Mouse (Mus musculus): Measurements from ENCODE around the gene Trpv5. TPM values are rescaled to one million over a fixed set of nuclear protein-coding genes. Genes with fewer than 3 reads are reported as not detected.
A peak's percentile ranks its signal among the peaks of the same experiment; 100 is the strongest.

Gene Trpv5
- polyA plus RNA-seq, 1 experiment from 2014 or later, result not detected

GRCm38 (mm10) chr6:41646672-41647071, 33.9 kb downstream of the Trpv5 start:
- Histone ChIP-seq H3K9me3 (replicated peaks; ENCODE audit: control insufficient read depth, low read length) (no peaks in the 10 kb centered on the region), H3K9ac (ENCODE audit: low read length) (no peak overlapping the region), H3K36me3 (ENCODE audit: control insufficient read depth, insufficient read depth, low read length) (no peaks in the 10 kb centered on the region), H3K4me2 (ENCODE audit: low read length) (no peak overlapping the region), H3K4me3 (ENCODE audit: low read depth, low read length) (no peak overlapping the region), H3K4me1 (ENCODE audit: control insufficient read depth, insufficient read depth, low read length) (no peaks in the 10 kb centered on the region), H3K27me3 (replicated peaks; ENCODE audit: control insufficient read depth, insufficient read depth, low read length) (no peaks in the 10 kb centered on the region), H3K27ac (ENCODE audit: low read depth, low read length) (no peak overlapping the region)
- no peak for ATAC-seq
- no peak for DNase-seq (ENCODE audit: low spot score)

DNA sequence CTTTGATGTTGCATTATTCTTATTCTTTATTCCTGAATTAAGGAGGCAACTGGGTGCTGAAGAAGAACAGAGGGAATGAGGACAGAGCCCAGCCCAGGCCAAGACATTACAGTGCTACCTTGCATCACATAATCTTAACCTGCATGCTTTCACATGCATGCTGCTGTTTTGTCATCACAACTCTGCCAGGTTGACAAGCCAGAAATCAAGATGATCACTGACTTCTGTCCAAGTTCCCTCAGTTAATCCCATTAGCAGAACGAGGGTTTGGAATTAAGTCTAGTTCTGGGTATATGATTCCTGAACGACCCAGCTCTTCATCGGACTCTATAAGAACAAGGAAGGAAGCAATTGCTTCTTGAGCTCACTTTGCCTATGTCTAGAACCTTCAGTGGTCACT, 34.3 kb downstream of the Trpv5 start:
- Histone ChIP-seq H3K36me3 (ENCODE audit: control insufficient read depth, insufficient read depth, low read length) (no peaks in the 10 kb centered on the region), H3K27me3 (replicated peaks; ENCODE audit: control insufficient read depth, insufficient read depth, low read length) (no peaks in the 10 kb centered on the region), H3K9ac (ENCODE audit: low read length) (no peak overlapping the region), H3K4me3 (ENCODE audit: low read depth, low read length) (no peak overlapping the region), H3K4me2 (ENCODE audit: low read length) (no peak overlapping the region), H3K4me1 (ENCODE audit: control insufficient read depth, insufficient read depth, low read length) (no peaks in the 10 kb centered on the region), H3K27ac (ENCODE audit: low read depth, low read length) (no peak overlapping the region), H3K9me3 (replicated peaks; ENCODE audit: control insufficient read depth, low read length) (no peaks in the 10 kb centered on the region)
- DNase-seq (ENCODE audit: low spot score) (no peak), ATAC-seq (no peak)
- WGBS, result 85% methylated on average over 3 of the region's 3 CpGs

DNA sequence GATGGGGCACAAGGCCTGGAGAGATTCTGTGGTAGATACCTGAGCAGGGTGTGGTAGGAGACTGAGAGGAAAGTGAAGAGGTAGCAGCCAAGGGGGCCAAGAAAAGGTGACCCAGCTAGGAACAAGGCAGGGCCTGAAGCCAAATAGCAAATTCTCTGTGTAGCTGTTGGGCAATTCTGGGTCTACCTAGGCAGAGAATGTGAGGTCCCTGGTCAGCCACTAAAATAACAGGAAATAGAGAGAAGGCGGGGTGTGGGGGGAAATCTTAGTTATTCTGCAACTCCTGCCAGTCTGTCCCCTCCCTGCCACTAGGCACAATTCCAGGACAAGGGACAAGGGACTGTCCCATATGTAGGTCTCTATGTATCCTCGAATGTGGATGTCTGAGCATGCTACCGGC, 37.3 kb downstream of the Trpv5 start:
- Histone ChIP-seq H3K4me3 (ENCODE audit: low read depth, low read length) (no peak overlapping the region), H3K9ac (ENCODE audit: low read length) (no peak overlapping the region), H3K4me2 (ENCODE audit: low read length) (no peak overlapping the region), H3K4me1 (ENCODE audit: control insufficient read depth, insufficient read depth, low read length) (no peaks in the 10 kb centered on the region), H3K27ac (ENCODE audit: low read depth, low read length) (no peak overlapping the region), H3K27me3 (replicated peaks; ENCODE audit: control insufficient read depth, insufficient read depth, low read length) (no peaks in the 10 kb centered on the region), H3K9me3 (replicated peaks; ENCODE audit: control insufficient read depth, low read length) (no peaks in the 10 kb centered on the region), H3K36me3 (ENCODE audit: control insufficient read depth, insufficient read depth, low read length) (no peaks in the 10 kb centered on the region)
- ATAC-seq, result no peak
- no peak for DNase-seq (ENCODE audit: low spot score)
- 88% methylated on average over 3 of the region's 3 CpGs for WGBS

DNA sequence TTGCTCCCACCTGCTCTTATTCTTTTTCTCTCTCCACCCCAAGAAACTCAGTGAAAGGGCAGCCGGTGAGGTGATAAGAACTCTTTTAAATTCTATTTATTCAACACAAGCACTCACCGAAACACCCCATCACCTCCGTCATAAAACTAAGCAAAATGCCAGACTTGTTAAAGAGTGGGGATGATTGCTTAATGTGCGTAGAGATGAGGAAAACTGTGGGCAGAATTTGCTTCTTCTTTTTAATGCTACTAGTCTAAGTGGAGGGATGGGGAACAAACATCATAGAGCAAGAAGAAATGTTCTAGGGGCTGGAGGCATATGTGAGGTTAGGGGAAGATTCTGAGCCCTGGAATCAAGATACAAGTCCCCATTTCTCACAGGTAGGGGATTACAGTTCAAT, 37.8 kb downstream of the Trpv5 start:
- ATAC-seq, result no peak
- no peaks in the 10 kb centered on the region for H3K9me3 ChIP-seq (replicated peaks; ENCODE audit: control insufficient read depth, low read length)
- no peak overlapping the region for H3K9ac ChIP-seq (ENCODE audit: low read length)
- no peaks in the 10 kb centered on the region for H3K27me3 ChIP-seq (replicated peaks; ENCODE audit: control insufficient read depth, insufficient read depth, low read length)
- H3K36me3 ChIP-seq (ENCODE audit: control insufficient read depth, insufficient read depth, low read length), result no peaks in the 10 kb centered on the region
- no peaks in the 10 kb centered on the region for H3K4me1 ChIP-seq (ENCODE audit: control insufficient read depth, insufficient read depth, low read length)
- 88% methylated on average over 4 of the region's 4 CpGs for WGBS
- no peak overlapping the region for H3K27ac ChIP-seq (ENCODE audit: low read depth, low read length)
- H3K4me3 ChIP-seq (ENCODE audit: low read depth, low read length), result no peak overlapping the region
- no peak overlapping the region for H3K4me2 ChIP-seq (ENCODE audit: low read length)
- no peak for DNase-seq (ENCODE audit: low spot score)

- no peak overlapping the region for H3K4me2 ChIP-seq (ENCODE audit: low read length)
- 84% methylated on average over 6 of the region's 6 CpGs for WGBS
- DNase-seq (ENCODE audit: low spot score) (no peak), ATAC-seq (no peak)
- no peaks in the 10 kb centered on the region for H3K27me3 ChIP-seq (replicated peaks; ENCODE audit: control insufficient read depth, insufficient read depth, low read length)
- H3K36me3 ChIP-seq (ENCODE audit: control insufficient read depth, insufficient read depth, low read length), result no peaks in the 10 kb centered on the region
- no peak overlapping the region for H3K9ac ChIP-seq (ENCODE audit: low read length)
- no peaks in the 10 kb centered on the region for H3K9me3 ChIP-seq (replicated peaks; ENCODE audit: control insufficient read depth, low read length)
- no peak overlapping the region for H3K4me3 ChIP-seq (ENCODE audit: low read depth, low read length)
- no peak overlapping the region for H3K27ac ChIP-seq (ENCODE audit: low read depth, low read length)
- no peaks in the 10 kb centered on the region for H3K4me1 ChIP-seq (ENCODE audit: control insufficient read depth, insufficient read depth, low read length)
Observed at GRCm38 (mm10) chr6:41641173-41641866, 39.2 kb downstream of the Trpv5 start.

DNA sequence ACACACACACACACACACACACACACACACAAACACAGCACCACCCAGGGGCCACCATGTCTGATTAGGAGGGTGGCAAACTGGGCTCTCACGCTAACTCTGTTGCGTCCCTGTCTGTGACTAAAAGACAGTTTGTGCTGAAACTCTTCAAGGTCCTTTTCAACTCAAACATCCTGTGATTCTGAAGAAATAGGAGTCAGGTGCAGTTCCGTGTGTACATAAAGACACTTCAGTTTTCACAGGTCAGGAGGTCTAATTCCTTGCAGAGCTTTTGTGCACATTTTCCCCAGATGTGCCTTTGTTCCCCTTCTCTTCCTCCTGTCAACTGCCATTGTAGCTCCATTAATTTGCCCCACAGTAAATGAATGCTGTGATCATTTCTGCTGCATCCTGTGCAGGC, 40.1 kb downstream of the Trpv5 start:
- Histone ChIP-seq H3K9ac (ENCODE audit: low read length) (no peak overlapping the region), H3K9me3 (replicated peaks; ENCODE audit: control insufficient read depth, low read length) (no peaks in the 10 kb centered on the region), H3K36me3 (ENCODE audit: control insufficient read depth, insufficient read depth, low read length) (no peaks in the 10 kb centered on the region), H3K4me2 (ENCODE audit: low read length) (no peak overlapping the region), H3K4me3 (ENCODE audit: low read depth, low read length) (no peak overlapping the region), H3K27me3 (replicated peaks; ENCODE audit: control insufficient read depth, insufficient read depth, low read length) (no peaks in the 10 kb centered on the region), H3K4me1 (ENCODE audit: control insufficient read depth, insufficient read depth, low read length) (no peaks in the 10 kb centered on the region), H3K27ac (ENCODE audit: low read depth, low read length) (no peak overlapping the region)
- ATAC-seq, result no peak
- peak; percentile 4 for DNase-seq (ENCODE audit: low spot score)
- WGBS, result 66% methylated on average over 3 of the region's 3 CpGs

DNA sequence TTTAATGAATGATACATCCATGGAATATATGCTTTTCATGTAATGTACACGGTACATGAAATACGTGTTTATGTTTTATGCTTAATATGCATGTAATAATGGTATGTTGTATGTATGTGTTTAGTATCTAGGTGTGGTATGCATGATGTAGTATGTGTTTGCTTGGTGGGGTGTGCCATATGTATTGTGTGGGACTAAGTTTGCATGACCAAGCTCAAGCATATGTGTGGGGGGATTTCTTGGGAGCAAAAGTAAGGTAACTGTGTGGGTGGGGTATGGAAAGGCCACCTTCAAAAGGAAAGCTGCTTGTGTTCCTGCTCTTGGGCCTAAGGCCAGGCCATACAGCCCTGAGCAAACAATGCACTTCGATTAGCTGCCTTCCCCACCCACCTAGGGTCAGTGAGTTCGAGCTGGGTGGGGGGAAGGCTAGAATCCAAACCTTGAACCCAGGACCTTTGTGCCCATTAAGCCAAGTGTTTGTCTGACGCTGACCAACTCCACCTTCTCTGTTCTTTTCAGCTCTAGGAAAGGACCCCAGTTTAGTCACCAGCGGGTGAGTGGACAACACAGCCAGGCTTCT, 42.6 kb downstream of the Trpv5 start:
- DNase-seq (ENCODE audit: low spot score) (no peak), ATAC-seq (no peak)
- no peak overlapping the region for H3K4me2 ChIP-seq (ENCODE audit: low read length)
- H3K4me3 ChIP-seq (ENCODE audit: low read depth, low read length), result no peak overlapping the region
- no peaks in the 10 kb centered on the region for H3K36me3 ChIP-seq (ENCODE audit: control insufficient read depth, insufficient read depth, low read length)
- H3K4me1 ChIP-seq (ENCODE audit: control insufficient read depth, insufficient read depth, low read length), result no peaks in the 10 kb centered on the region
- no peak overlapping the region for H3K9ac ChIP-seq (ENCODE audit: low read length)
- 85% methylated on average over 6 of the region's 6 CpGs for WGBS
- no peaks in the 10 kb centered on the region for H3K9me3 ChIP-seq (replicated peaks; ENCODE audit: control insufficient read depth, low read length)
- no peaks in the 10 kb centered on the region for H3K27me3 ChIP-seq (replicated peaks; ENCODE audit: control insufficient read depth, insufficient read depth, low read length)
- H3K27ac ChIP-seq (ENCODE audit: low read depth, low read length), result no peak overlapping the region

DNA sequence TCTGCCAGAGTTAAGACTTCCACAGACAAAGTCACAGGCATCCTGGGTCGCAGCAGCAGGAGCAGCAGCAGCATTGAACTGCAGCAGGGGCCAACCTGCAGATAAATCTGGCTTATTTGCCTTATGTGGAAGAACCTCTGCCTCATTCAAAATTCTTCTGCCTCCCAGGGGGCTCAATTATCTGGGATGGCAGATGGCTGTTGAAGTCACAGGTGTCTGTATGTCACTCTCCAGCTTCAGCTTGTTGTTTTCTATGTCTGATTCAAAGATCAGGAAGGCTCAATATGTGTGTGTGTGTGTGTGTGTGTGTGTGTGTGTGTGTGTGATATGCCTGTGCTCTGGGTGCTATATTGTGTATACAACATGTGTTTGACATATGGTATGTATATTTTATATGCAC, 43.2 kb downstream of the Trpv5 start:
- Histone ChIP-seq H3K4me2 (ENCODE audit: low read length) (no peak overlapping the region), H3K9ac (ENCODE audit: low read length) (no peak overlapping the region), H3K27ac (ENCODE audit: low read depth, low read length) (no peak overlapping the region), H3K4me1 (ENCODE audit: control insufficient read depth, insufficient read depth, low read length) (no peaks in the 10 kb centered on the region), H3K4me3 (ENCODE audit: low read depth, low read length) (no peak overlapping the region), H3K27me3 (replicated peaks; ENCODE audit: control insufficient read depth, insufficient read depth, low read length) (no peaks in the 10 kb centered on the region), H3K36me3 (ENCODE audit: control insufficient read depth, insufficient read depth, low read length) (no peaks in the 10 kb centered on the region), H3K9me3 (replicated peaks; ENCODE audit: control insufficient read depth, low read length) (no peaks in the 10 kb centered on the region)
- DNase-seq (ENCODE audit: low spot score) (peak; percentile 52), ATAC-seq (peak; percentile 65)
- WGBS, result 21% methylated on average over 1 of the region's 1 CpGs

DNA sequence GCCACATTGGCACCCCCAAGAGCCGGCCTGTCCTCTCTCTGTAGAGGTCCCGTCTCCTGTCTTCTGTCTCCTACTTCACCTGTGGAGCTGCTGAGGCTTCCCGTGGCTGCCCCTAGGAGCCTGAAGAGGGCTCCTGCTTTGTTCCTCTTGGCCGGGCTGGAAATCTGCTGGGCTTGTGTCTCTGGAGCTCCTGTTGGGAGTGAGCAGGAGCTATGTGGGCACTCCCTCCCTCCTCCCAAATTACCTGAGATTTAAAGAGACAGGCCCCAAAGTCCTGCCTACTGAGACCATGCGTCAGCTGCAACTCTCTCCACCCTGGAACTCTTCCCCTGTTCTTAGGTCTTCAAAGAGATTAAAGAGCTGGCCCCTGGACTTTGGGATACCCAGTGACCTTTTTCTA, 44.4 kb downstream of the Trpv5 start, which contains the start of gene Trpv6:
Trpv6 (minus strand) TSS at position 228 of the 400 bp plus-strand sequence.
- no peak within 1 kb of the TSS for H3K9ac ChIP-seq (ENCODE audit: low read length)
- no peaks in the 10 kb centered on the region for H3K9me3 ChIP-seq (replicated peaks; ENCODE audit: control insufficient read depth, low read length)
- H3K4me2 ChIP-seq (ENCODE audit: low read length), result no peak within 1 kb of the TSS
- H3K4me1 ChIP-seq (ENCODE audit: control insufficient read depth, insufficient read depth, low read length), result no peaks in the 10 kb centered on the region
- H3K4me3 ChIP-seq (ENCODE audit: low read depth, low read length), result no peak within 1 kb of the TSS
- WGBS, result 15% methylated on average over 5 of the region's 5 CpGs
- DNase-seq (ENCODE audit: low spot score) (no peak), ATAC-seq (no peak)
- no peaks in the 10 kb centered on the region for H3K36me3 ChIP-seq (ENCODE audit: control insufficient read depth, insufficient read depth, low read length)
- H3K27me3 ChIP-seq (replicated peaks; ENCODE audit: control insufficient read depth, insufficient read depth, low read length), result no peaks in the 10 kb centered on the region
- H3K27ac ChIP-seq (ENCODE audit: low read depth, low read length), result no peak within 1 kb of the TSS
